Comparison of ENCODE assay signal across 10 mouse cellular contexts in genomic region chr2:6875071-6875611, GRCm38 (mm10).
DNase-seq lines count a peak whose midpoint lies in the region; ATAC-seq and TF ChIP-seq lines count a peak whose summit lies in the region.
"Had no signal": no experiment of that assay in that cellular context is flagged by ENCODE, and none has a peak within 500 bp of the region (broad histone marks: within the 10 kb centered on the region; RNA-seq: fewer than 3 reads in every experiment).

No protein-coding gene starts in this region.

- intact Hi-C loops in left cerebral cortex, postnatal 10 days (cut with DNase I) = loop anchor here (10.0 kb wide), 1 partner anchor 150 kb away; no protein-coding TSS in a partner anchor
- intact Hi-C loops in left cerebral cortex, postnatal 36 days (cut with DNase I) = loop anchor here (10.0 kb wide), 3 partner anchors 150 to 520 kb away; no protein-coding TSS in a partner anchor

- WGBS in forebrain, postnatal 0 days = 8% methylated on average over 11 of the region's 11 CpGs
- WGBS in midbrain, postnatal 0 days = 10% methylated on average over 11 of the region's 11 CpGs
- WGBS in thymus, adult 2 months = 86% methylated on average over 11 of the region's 11 CpGs

- H3K27me3 ChIP-seq in forebrain, postnatal 0 days (ENCODE audit: insufficient read depth, low read length) = no peaks in the 10 kb centered on the region
- H3K27me3 ChIP-seq in midbrain, postnatal 0 days (ENCODE audit: insufficient read depth, low read length) = no peaks in the 10 kb centered on the region
- H3K27me3 ChIP-seq in thymus, adult 2 months (ENCODE audit: control insufficient read depth, insufficient read depth, low read length) = peaks cover 3% of the 10 kb centered on the region; the same call in 1 of the 2 replicates

- peak overlapping the region; percentile 29 for H3K4me3 ChIP-seq in forebrain, postnatal 0 days (ENCODE audit: low read depth, low read length)
- peak overlapping the region; percentile 11; the same call in 1 of the 2 replicates for H3K4me3 ChIP-seq in midbrain, postnatal 0 days (ENCODE audit: low read depth, low read length)
- no peak overlapping the region for H3K4me3 ChIP-seq in thymus, adult 2 months (ENCODE audit: control insufficient read depth, insufficient read depth, low read length)

- H3K4me1 ChIP-seq in forebrain, postnatal 0 days (ENCODE audit: insufficient read depth) = peaks cover 24% of the 10 kb centered on the region
- no peaks in the 10 kb centered on the region; the same call in 1 of the 2 replicates for H3K4me1 ChIP-seq in midbrain, postnatal 0 days (ENCODE audit: insufficient read depth, low read length)
- H3K4me1 ChIP-seq in thymus, adult 2 months (replicated peaks; ENCODE audit: control insufficient read depth, insufficient read depth, low read length) = peaks cover 5% of the 10 kb centered on the region

- H3K4me2 ChIP-seq in forebrain, postnatal 0 days (ENCODE audit: low read depth) = peak overlapping the region; percentile 58
- peak overlapping the region; percentile 32 for H3K4me2 ChIP-seq in midbrain, postnatal 0 days (ENCODE audit: low read depth, low read length, poor library complexity, severe bottlenecking)
- H3K4me2 ChIP-seq: heart, embryonic 11.5 days had no signal

- H3K27ac ChIP-seq in forebrain, postnatal 0 days (ENCODE audit: low read depth, low read length) = peak overlapping the region; percentile 100
- H3K27ac ChIP-seq in midbrain, postnatal 0 days (ENCODE audit: low read depth, low read length) = peak overlapping the region; percentile 63
- no peak overlapping the region for H3K27ac ChIP-seq in thymus, adult 2 months (ENCODE audit: control insufficient read depth, insufficient read depth, low read length)

- TF ChIP-seq CTCF in forebrain, postnatal 0 days (IDR thresholded peaks at IDR 0.05; ENCODE audit: low read depth) = no peak
- TF ChIP-seq CTCF in midbrain, postnatal 0 days (IDR thresholded peaks at IDR 0.05) = no peak
- TF ChIP-seq CTCF in thymus, adult 2 months (IDR thresholded peaks at IDR 0.05; ENCODE audit: borderline replicate concordance, control insufficient read depth, extremely low read depth, insufficient read depth, low read length, poor library complexity) = no peak

- peak overlapping the region; percentile 60 for H3K9ac ChIP-seq in forebrain, postnatal 0 days
- no peak overlapping the region for H3K9ac ChIP-seq in midbrain, postnatal 0 days (replicated peaks; ENCODE audit: low read length, poor library complexity, severe bottlenecking)

- DNase-seq in left cerebral cortex, postnatal 10 days (ENCODE audit: extremely low spot score in 1 of 2, low spot score in 2 of 2) = peak; percentile 21 to 57
- DNase-seq in left cerebral cortex, postnatal 36 days (ENCODE audit: low spot score in 2 of 2) = no peak
- peak; percentile 21 to 49 for DNase-seq in cerebellum, postnatal 36 days
- DNase-seq in forebrain, postnatal 0 days = peak; percentile 79
- peak; percentile 68 for DNase-seq in midbrain, postnatal 0 days (ENCODE audit: low spot score)
- DNase-seq in thymus, adult 2 months = no peak
- no peak for DNase-seq in urinary bladder, adult 18-20 months (ENCODE audit: low spot score in 2 of 2)
- DNase-seq in layer of hippocampus, postnatal 10 days (ENCODE audit: low spot score in 2 of 2) = no peak
- DNase-seq: spleen, adult 18-20 months had no signal

- H3K9me3 ChIP-seq in forebrain, postnatal 0 days (ENCODE audit: low read length) = no peaks in the 10 kb centered on the region
- no peaks in the 10 kb centered on the region for H3K9me3 ChIP-seq in midbrain, postnatal 0 days (ENCODE audit: low read length)

- no peaks in the 10 kb centered on the region for H3K36me3 ChIP-seq in forebrain, postnatal 0 days (ENCODE audit: insufficient read depth)
- H3K36me3 ChIP-seq in midbrain, postnatal 0 days (ENCODE audit: insufficient read depth, low read length) = no peaks in the 10 kb centered on the region
- no peaks in the 10 kb centered on the region for H3K36me3 ChIP-seq in thymus, adult 2 months (ENCODE audit: control insufficient read depth, insufficient read depth, low read length)

- ATAC-seq in forebrain, postnatal 0 days = peak; percentile 26; the same call in 1 of the 2 replicates
- ATAC-seq in midbrain, postnatal 0 days (ENCODE audit: low FRiP score) = no peak

- TF ChIP-seq POLR2A in thymus, adult 2 months (IDR thresholded peaks at IDR 0.05; ENCODE audit: control insufficient read depth, extremely low read depth, insufficient read depth, low read length, poor library complexity) = no peak

Comparison
In these comparisons a context has a peak if more than half of its experiments do, and no peak if none do; other contexts are left out.
1. DNase-seq: peak in left cerebral cortex, postnatal 10 days (2 of 2), cerebellum, postnatal 36 days (2 of 2), forebrain, postnatal 0 days (single experiment) and midbrain, postnatal 0 days (single experiment); none in left cerebral cortex, postnatal 36 days (0 of 2), thymus, adult 2 months (single experiment), urinary bladder, adult 18-20 months (0 of 2) and layer of hippocampus, postnatal 10 days (0 of 2).